In genomic region chr9:42533041-42533440, GRCm38 (mm10) we compare ENCODE assay signal across 18 mouse cellular contexts. TPM values are rescaled to one million over a fixed set of nuclear protein-coding genes. Genes with fewer than 3 reads are reported as not detected.
DNase-seq lines count a peak whose midpoint lies in the region; ATAC-seq and TF ChIP-seq lines count a peak whose summit lies in the region.
"Had no signal": no experiment of that assay in that cellular context is flagged by ENCODE, and none has a peak within 500 bp of the region (broad histone marks: within the 10 kb centered on the region; RNA-seq: fewer than 3 reads in every experiment).

No protein-coding gene starts in this region.

- ATAC-seq in kidney, embryonic 15.5 days (replicated peaks; ENCODE audit: low FRiP score) = no peak
- ATAC-seq in frontal cortex, adult (ENCODE audit: low TSS enrichment) = no peak
- ATAC-seq: lung, postnatal 0 days had no signal

- peak; percentile 35 for DNase-seq in embryo, embryonic 10.5 days (ENCODE audit: low spot score)
- DNase-seq in embryo, embryonic 10 days (ENCODE audit: low spot score) = no peak
- no peak for DNase-seq in kidney, adult 2 months
- peak; percentile 35 for DNase-seq in thymus, postnatal 14 days
- DNase-seq in thymus, postnatal 36 days = no peak
- DNase-seq in c-Kit-positive CD71-positive TER-119-positive erythroid progenitor cells, embryonic 14.5 days (ENCODE audit: low spot score) = no peak
- DNase-seq: adrenal gland, postnatal 25 days; cerebellum, postnatal 25 days; gastrocnemius, postnatal 36 days; kidney, adult 8-10 months; layer of hippocampus, postnatal 36 days had no signal

- H3K4me3 ChIP-seq in kidney, embryonic 15.5 days (replicated peaks) = no peak overlapping the region
- H3K4me3 ChIP-seq in kidney, adult 2 months (ENCODE audit: insufficient read depth, low read depth, low read length) = no peak overlapping the region
- H3K4me3 ChIP-seq: hindbrain, embryonic 15.5 days; megakaryocyte, embryonic 14.5 days had no signal

- WGBS in kidney, embryonic 15.5 days = 19% methylated on average over 6 of the region's 6 CpGs
- 24% methylated on average over 6 of the region's 6 CpGs for WGBS in kidney, adult 2 months

- H3K27ac ChIP-seq in kidney, embryonic 15.5 days = peak overlapping the region; percentile 54; the same call in 1 of the 2 replicates
- H3K27ac ChIP-seq in kidney, adult 2 months (ENCODE audit: insufficient read depth, low read depth, low read length) = no peak overlapping the region
- H3K27ac ChIP-seq: hindbrain, embryonic 15.5 days; liver, embryonic 14.5 days; stomach, postnatal 0 days had no signal

- H3K9me3 ChIP-seq in kidney, embryonic 15.5 days (replicated peaks) = no peaks in the 10 kb centered on the region
- H3K9me3 ChIP-seq: hindbrain, embryonic 15.5 days had no signal

- TF ChIP-seq POLR2A in kidney, adult 2 months (IDR thresholded peaks at IDR 0.05; ENCODE audit: low read depth, low read length) = no peak

- H3K4me1 ChIP-seq in kidney, embryonic 15.5 days = peaks cover 24% of the 10 kb centered on the region
- no peaks in the 10 kb centered on the region; the same call in 1 of the 2 replicates for H3K4me1 ChIP-seq in kidney, adult 2 months (ENCODE audit: control insufficient read depth, insufficient read depth, low read length)
- H3K4me1 ChIP-seq: megakaryocyte, embryonic 14.5 days had no signal

- TF ChIP-seq CTCF in kidney, adult 2 months (conservative IDR thresholded peaks at IDR 0.05; ENCODE audit: insufficient read depth, insufficient read length, low read depth, low read length) = no peak

- H3K36me3 ChIP-seq in kidney, embryonic 15.5 days = no peaks in the 10 kb centered on the region
- no peaks in the 10 kb centered on the region for H3K36me3 ChIP-seq in kidney, adult 2 months (ENCODE audit: control insufficient read depth, insufficient read depth, low read length)

- H3K27me3 ChIP-seq in kidney, embryonic 15.5 days = no peaks in the 10 kb centered on the region
- H3K27me3 ChIP-seq in kidney, adult 2 months (replicated peaks; ENCODE audit: control insufficient read depth, insufficient read depth, low read length) = no peaks in the 10 kb centered on the region
- H3K27me3 ChIP-seq: hindbrain, embryonic 15.5 days had no signal

- H3K9ac ChIP-seq in kidney, embryonic 15.5 days = no peak overlapping the region
- H3K9ac ChIP-seq: hindbrain, embryonic 15.5 days; liver, embryonic 14.5 days had no signal

- H3K4me2 ChIP-seq in kidney, embryonic 15.5 days = no peak overlapping the region
- H3K4me2 ChIP-seq: hindbrain, embryonic 15.5 days had no signal

RNA-seq across cellular contexts. Expression of gene Tbcel, which starts 25.4 kb away (rescaled TPM):
- polyA plus RNA-seq in kidney, embryonic 15.5 days (2015; fragmentation: Nextera tagmentation; extraction: Ambion mirVana) = 5.1 and 5.2 TPM in 2 replicates
- 20.6 and 25.9 TPM in 2 replicates for polyA plus RNA-seq in kidney, adult 2 months (2012; rRNA removed)

Comparison
In these comparisons a context has a peak if more than half of its experiments do, and no peak if none do; other contexts are left out.
1. DNase-seq: peak in embryo, embryonic 10.5 days (single experiment) and thymus, postnatal 14 days (single experiment); none in embryo, embryonic 10 days (single experiment), kidney, adult 2 months (single experiment), thymus, postnatal 36 days (0 of 2) and c-Kit-positive CD71-positive TER-119-positive erythroid progenitor cells, embryonic 14.5 days (single experiment).